Mouse (Mus musculus) liver, embryonic 14.5 days (tissue): ENCODE measurements around the gene Pdcd4.

ENCODE experiments used
- CTCF ChIP-seq: IDR thresholded peaks from 2 replicates; pipeline ENCODE4 v1.5.1; 2016; ENCODE audit warnings: antibody characterized with exemption, low read depth, control low read depth
- EP300 ChIP-seq: IDR thresholded peaks from 2 replicates; pipeline ENCODE4 v1.6.1; 2016; ENCODE audit warnings: antibody characterized with exemption, low read depth

GRCm38 (mm10) chr19:53925338-53925751 lies 33.3 kb downstream of the Pdcd4 start:
- TF ChIP-seq CTCF: peak; percentile 58
- TF ChIP-seq EP300: no peak
